Mouse (Mus musculus): ENCODE data around the gene Sfr1. TPM values are rescaled to one million over a fixed set of nuclear protein-coding genes. Genes with fewer than 3 reads are reported as not detected.

Gene Sfr1
- polyA plus RNA-seq, 1 experiment from 2014 or later = 293 TPM

DNA sequence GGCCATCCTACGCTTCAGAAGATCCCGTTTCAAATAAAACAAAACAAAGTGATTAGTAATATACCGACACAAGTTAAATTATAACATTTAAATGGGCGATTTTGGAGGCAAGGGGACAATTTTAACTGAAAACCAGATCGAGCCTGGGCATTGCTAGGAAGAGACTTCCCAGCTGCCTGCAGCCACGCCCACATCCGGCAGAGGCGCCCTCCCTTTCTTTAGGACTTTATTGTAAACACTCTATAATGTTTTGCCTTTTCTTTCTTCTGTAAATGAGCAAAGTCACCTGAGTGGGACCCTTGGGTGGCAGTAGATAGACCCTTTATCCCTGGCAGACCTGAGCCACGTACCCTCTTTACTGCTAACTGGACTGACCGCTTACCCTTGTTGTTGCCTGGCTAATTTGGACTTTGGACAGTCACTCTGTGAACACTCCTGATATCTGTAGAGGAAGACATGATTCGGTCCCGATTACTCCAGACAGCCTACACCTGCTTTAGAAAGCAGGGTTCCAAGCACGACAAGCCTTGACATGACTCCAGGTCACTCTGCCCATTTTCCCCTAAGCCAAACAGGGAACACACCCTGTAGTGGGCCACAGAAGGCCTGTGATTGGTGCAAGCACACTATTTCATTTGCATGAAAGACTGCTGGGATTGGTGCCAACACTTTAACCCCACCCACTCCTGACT is 26.3 kb upstream of the Sfr1 start:
- no peak overlapping the region for H3K9ac ChIP-seq (ENCODE audit: low read length)
- peak overlapping the region; percentile 16; the same call in 1 of the 2 replicates for H3K4me2 ChIP-seq (ENCODE audit: low read depth, low read length)
- 55% methylated on average over 13 of the region's 13 CpGs for WGBS
- peak overlapping the region; percentile 60; the same call in 1 of the 2 replicates for H3K27ac ChIP-seq (ENCODE audit: low read length)
- H3K4me3 ChIP-seq (replicated peaks; ENCODE audit: low read length) = no peak overlapping the region
- H3K27me3 ChIP-seq (ENCODE audit: control insufficient read depth, insufficient read depth, low read length) = no peaks in the 10 kb centered on the region
- H3K36me3 ChIP-seq (ENCODE audit: control insufficient read depth, insufficient read depth, low read length) = no peaks in the 10 kb centered on the region
- no peaks in the 10 kb centered on the region for H3K9me3 ChIP-seq (replicated peaks; ENCODE audit: control insufficient read depth, low read length)
- H3K4me1 ChIP-seq (ENCODE audit: control insufficient read depth, insufficient read depth, low read length) = peaks cover 14% of the 10 kb centered on the region
- ATAC-seq (ENCODE audit: insufficient read depth, low FRiP score) = peak; percentile 60; the same call in 1 of the 2 replicates

DNA sequence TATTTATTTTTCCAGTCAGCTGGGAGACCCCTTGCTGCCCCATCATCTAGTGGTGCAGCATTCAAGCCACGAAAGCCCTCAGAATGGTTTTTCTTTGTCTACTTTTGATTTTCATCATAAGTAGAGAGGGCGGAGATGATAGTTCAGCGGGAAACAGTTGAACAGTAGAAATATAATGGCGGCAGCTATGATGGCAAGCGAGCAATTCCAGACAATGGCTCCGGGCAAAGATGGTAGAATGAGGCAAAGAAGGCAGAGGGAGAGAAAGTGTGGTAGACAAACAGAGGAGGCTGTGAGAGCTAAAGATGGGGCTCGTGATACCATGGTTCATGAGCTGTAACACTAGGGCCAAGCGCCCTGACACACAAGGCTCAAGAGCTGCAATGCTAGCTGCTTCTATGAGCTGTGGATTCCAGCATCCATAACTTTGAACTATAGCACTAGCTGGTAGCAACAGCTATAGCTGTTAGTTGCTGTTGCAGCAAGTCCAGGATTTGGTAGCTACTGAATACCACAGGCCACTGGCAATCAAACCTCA is 25.6 kb upstream of the Sfr1 start:
- H3K4me1 ChIP-seq (ENCODE audit: control insufficient read depth, insufficient read depth, low read length) = peaks cover 11% of the 10 kb centered on the region
- 88% methylated on average over 8 of the region's 8 CpGs for WGBS
- H3K27me3 ChIP-seq (ENCODE audit: control insufficient read depth, insufficient read depth, low read length) = no peaks in the 10 kb centered on the region
- no peak for ATAC-seq (ENCODE audit: insufficient read depth, low FRiP score)
- no peak overlapping the region for H3K4me2 ChIP-seq (ENCODE audit: low read depth, low read length)
- no peak overlapping the region; the same call in 1 of the 2 replicates for H3K27ac ChIP-seq (ENCODE audit: low read length)
- H3K36me3 ChIP-seq (ENCODE audit: control insufficient read depth, insufficient read depth, low read length) = no peaks in the 10 kb centered on the region
- no peak overlapping the region for H3K9ac ChIP-seq (ENCODE audit: low read length)
- no peaks in the 10 kb centered on the region for H3K9me3 ChIP-seq (replicated peaks; ENCODE audit: control insufficient read depth, low read length)
- no peak overlapping the region for H3K4me3 ChIP-seq (replicated peaks; ENCODE audit: low read length)

DNA sequence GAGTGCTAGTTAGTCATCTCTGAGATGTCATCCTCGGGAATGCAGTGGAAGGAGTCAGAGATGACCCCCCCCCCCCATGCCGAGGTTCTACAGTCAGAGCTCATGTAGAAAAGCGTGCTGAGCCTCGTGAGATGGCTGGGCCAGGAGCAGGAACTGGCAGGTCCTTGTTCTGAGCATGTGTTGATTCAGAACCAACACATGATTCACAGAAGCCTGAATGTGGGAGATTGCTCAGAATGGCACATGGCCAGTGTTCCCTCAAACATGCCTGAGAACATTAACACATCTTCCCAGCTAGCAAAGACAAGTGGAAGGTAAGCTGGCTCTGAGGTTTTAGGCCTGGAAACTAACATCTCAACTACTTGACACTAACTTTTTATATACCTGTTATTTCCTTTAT is 21.1 kb upstream of the Sfr1 start:
- no peak overlapping the region for H3K27ac ChIP-seq (ENCODE audit: low read length)
- H3K36me3 ChIP-seq (ENCODE audit: control insufficient read depth, insufficient read depth, low read length) = no peaks in the 10 kb centered on the region
- H3K9ac ChIP-seq (ENCODE audit: low read length) = no peak overlapping the region
- H3K27me3 ChIP-seq (ENCODE audit: control insufficient read depth, insufficient read depth, low read length) = no peaks in the 10 kb centered on the region
- H3K4me2 ChIP-seq (ENCODE audit: low read depth, low read length) = no peak overlapping the region
- H3K4me3 ChIP-seq (replicated peaks; ENCODE audit: low read length) = no peak overlapping the region
- H3K4me1 ChIP-seq (ENCODE audit: control insufficient read depth, insufficient read depth, low read length) = no peaks in the 10 kb centered on the region
- no peaks in the 10 kb centered on the region for H3K9me3 ChIP-seq (replicated peaks; ENCODE audit: control insufficient read depth, low read length)
- WGBS = 77% methylated on average over 4 of the region's 4 CpGs
- no peak for ATAC-seq (ENCODE audit: insufficient read depth, low FRiP score)

DNA sequence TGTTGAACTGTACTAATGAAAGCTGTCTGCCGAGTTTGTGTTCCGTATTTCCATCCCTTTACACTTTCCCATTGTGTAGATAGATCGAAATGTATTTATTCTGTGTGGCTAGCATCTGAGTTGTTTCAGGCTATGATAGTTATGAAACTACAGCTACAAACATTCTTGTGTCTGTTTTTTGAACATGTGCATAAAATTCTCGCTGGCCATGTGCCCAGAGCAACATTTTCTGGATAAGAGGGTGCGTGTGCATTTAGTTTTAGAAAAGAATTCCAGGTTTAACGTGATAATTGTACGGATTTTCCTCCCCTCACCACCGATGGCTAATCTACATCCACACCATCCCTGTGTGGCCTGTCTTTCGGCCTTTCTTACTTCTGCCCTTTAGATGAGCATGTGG is 18.0 kb upstream of the Sfr1 start:
- Histone ChIP-seq H3K4me3 (replicated peaks; ENCODE audit: low read length) (no peak overlapping the region), H3K9me3 (replicated peaks; ENCODE audit: control insufficient read depth, low read length) (peaks cover 3% of the 10 kb centered on the region; the same call in 1 of the 2 replicates), H3K27me3 (ENCODE audit: control insufficient read depth, insufficient read depth, low read length) (no peaks in the 10 kb centered on the region), H3K36me3 (ENCODE audit: control insufficient read depth, insufficient read depth, low read length) (no peaks in the 10 kb centered on the region), H3K4me2 (ENCODE audit: low read depth, low read length) (no peak overlapping the region), H3K27ac (ENCODE audit: low read length) (no peak overlapping the region), H3K4me1 (ENCODE audit: control insufficient read depth, insufficient read depth, low read length) (no peaks in the 10 kb centered on the region), H3K9ac (ENCODE audit: low read length) (no peak overlapping the region)
- ATAC-seq (ENCODE audit: insufficient read depth, low FRiP score) = no peak
- 60% methylated on average over 9 of the region's 9 CpGs for WGBS

DNA sequence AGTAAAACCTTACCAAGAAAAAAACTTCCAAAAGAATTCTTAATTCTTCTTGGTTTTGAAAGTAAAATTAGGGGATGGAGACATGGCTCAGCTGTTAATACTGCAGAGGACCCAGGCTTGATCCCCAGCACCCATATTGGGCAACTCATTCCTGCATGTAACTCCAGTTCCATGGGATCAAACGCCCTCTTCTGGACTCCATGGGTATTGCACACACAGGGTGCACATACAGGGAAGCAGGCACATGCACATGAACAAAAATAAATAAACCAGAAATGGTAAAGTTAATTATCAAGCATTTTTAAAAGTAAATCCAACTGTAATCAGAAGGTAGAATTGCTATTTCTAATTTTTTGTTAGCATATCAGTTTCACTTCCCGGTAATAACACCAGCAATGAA is 15.3 kb upstream of the Sfr1 start:
- no peak for ATAC-seq (ENCODE audit: insufficient read depth, low FRiP score)
- no peaks in the 10 kb centered on the region for H3K27me3 ChIP-seq (ENCODE audit: control insufficient read depth, insufficient read depth, low read length)
- H3K36me3 ChIP-seq (ENCODE audit: control insufficient read depth, insufficient read depth, low read length) = no peaks in the 10 kb centered on the region
- no peak overlapping the region for H3K4me3 ChIP-seq (replicated peaks; ENCODE audit: low read length)
- no peak overlapping the region for H3K27ac ChIP-seq (ENCODE audit: low read length)
- peaks cover 3% of the 10 kb centered on the region; the same call in 1 of the 2 replicates for H3K9me3 ChIP-seq (replicated peaks; ENCODE audit: control insufficient read depth, low read length)
- no peak overlapping the region for H3K9ac ChIP-seq (ENCODE audit: low read length)
- no peak overlapping the region for H3K4me2 ChIP-seq (ENCODE audit: low read depth, low read length)
- 69% methylated on average over 2 of the region's 2 CpGs for WGBS
- H3K4me1 ChIP-seq (ENCODE audit: control insufficient read depth, insufficient read depth, low read length) = no peaks in the 10 kb centered on the region

DNA sequence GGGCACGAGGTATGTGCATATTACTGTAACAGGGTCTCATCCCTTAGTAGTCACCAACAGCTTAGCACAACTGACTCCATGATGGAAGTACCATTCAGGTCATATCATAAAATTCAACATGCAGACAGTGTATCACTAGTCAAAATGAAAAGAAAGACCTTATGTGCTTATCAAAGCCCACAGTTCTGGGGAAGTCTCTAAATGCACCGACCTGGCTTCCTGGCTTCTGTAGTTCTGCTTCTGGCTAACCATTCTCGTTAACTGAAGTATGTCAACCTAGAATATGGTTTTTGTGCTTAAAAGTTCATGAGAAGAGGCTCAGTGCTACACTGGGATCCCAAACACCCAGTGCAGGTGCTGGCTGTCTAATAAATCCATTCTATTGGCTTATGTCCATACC is 12.3 kb upstream of the Sfr1 start:
- H3K4me1 ChIP-seq (ENCODE audit: control insufficient read depth, insufficient read depth, low read length) = no peaks in the 10 kb centered on the region
- H3K27me3 ChIP-seq (ENCODE audit: control insufficient read depth, insufficient read depth, low read length) = no peaks in the 10 kb centered on the region
- no peaks in the 10 kb centered on the region for H3K36me3 ChIP-seq (ENCODE audit: control insufficient read depth, insufficient read depth, low read length)
- no peak overlapping the region for H3K4me2 ChIP-seq (ENCODE audit: low read depth, low read length)
- H3K9me3 ChIP-seq (replicated peaks; ENCODE audit: control insufficient read depth, low read length) = peaks cover 3% of the 10 kb centered on the region; the same call in 1 of the 2 replicates
- no peak for ATAC-seq (ENCODE audit: insufficient read depth, low FRiP score)
- H3K9ac ChIP-seq (ENCODE audit: low read length) = no peak overlapping the region
- no peak overlapping the region for H3K27ac ChIP-seq (ENCODE audit: low read length)
- 82% methylated on average over 3 of the region's 3 CpGs for WGBS
- no peak overlapping the region for H3K4me3 ChIP-seq (replicated peaks; ENCODE audit: low read length)

DNA sequence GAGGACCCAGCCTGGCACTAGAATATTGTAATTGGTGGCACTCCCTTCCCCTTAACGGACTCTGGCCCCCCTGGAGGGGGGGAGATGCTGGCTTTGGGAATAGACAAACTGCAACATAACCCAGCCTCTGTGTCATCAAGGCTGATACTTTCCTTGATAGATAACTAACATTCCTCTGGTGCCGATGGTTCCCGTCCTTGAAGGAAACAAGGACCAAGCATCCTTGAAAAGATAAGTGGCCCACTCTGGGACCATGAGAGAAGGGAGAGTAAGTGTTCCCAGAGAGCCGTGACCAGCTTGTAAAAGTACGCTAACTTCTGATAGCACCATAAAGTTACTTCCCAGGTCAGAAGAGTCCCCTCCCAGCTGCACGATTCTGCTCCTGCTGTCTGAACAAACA is 9.0 kb upstream of the Sfr1 start:
- Histone ChIP-seq H3K4me3 (replicated peaks; ENCODE audit: low read length) (no peak overlapping the region), H3K9me3 (replicated peaks; ENCODE audit: control insufficient read depth, low read length) (no peaks in the 10 kb centered on the region), H3K4me1 (ENCODE audit: control insufficient read depth, insufficient read depth, low read length) (no peaks in the 10 kb centered on the region; the same call in 1 of the 2 replicates), H3K36me3 (ENCODE audit: control insufficient read depth, insufficient read depth, low read length) (no peaks in the 10 kb centered on the region), H3K4me2 (ENCODE audit: low read depth, low read length) (no peak overlapping the region), H3K27me3 (ENCODE audit: control insufficient read depth, insufficient read depth, low read length) (no peaks in the 10 kb centered on the region), H3K27ac (ENCODE audit: low read length) (no peak overlapping the region), H3K9ac (ENCODE audit: low read length) (no peak overlapping the region)
- no peak for ATAC-seq (ENCODE audit: insufficient read depth, low FRiP score)
- WGBS = 38% methylated on average over 6 of the region's 6 CpGs

DNA sequence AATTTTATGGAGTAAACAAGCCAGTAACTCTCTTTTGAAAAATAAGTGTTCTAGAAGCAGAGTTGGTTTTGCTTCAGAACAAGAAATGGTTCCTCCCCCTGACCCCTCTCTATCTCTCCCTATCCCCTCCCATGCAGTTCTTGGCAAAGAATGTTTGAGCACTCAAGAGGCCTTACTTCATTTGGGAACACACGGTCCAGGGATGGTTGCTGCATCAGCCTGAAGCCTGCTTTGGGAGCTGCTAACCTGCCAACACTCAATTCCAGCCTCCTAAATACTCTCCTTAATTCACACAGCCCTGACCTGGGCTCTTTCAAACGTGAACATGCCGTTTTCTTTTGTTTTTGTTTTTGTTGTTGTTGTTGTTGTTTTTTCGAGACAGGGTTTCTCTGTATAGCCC is 6.6 kb upstream of the Sfr1 start:
- Histone ChIP-seq H3K27me3 (ENCODE audit: control insufficient read depth, insufficient read depth, low read length) (no peaks in the 10 kb centered on the region), H3K4me1 (ENCODE audit: control insufficient read depth, insufficient read depth, low read length) (peaks cover 3% of the 10 kb centered on the region; the same call in 1 of the 2 replicates), H3K36me3 (ENCODE audit: control insufficient read depth, insufficient read depth, low read length) (no peaks in the 10 kb centered on the region), H3K4me3 (replicated peaks; ENCODE audit: low read length) (no peak overlapping the region), H3K27ac (ENCODE audit: low read length) (no peak overlapping the region), H3K9me3 (replicated peaks; ENCODE audit: control insufficient read depth, low read length) (no peaks in the 10 kb centered on the region), H3K4me2 (ENCODE audit: low read depth, low read length) (no peak overlapping the region), H3K9ac (ENCODE audit: low read length) (no peak overlapping the region)
- no peak for ATAC-seq (ENCODE audit: insufficient read depth, low FRiP score)
- 71% methylated on average over 4 of the region's 4 CpGs for WGBS

DNA sequence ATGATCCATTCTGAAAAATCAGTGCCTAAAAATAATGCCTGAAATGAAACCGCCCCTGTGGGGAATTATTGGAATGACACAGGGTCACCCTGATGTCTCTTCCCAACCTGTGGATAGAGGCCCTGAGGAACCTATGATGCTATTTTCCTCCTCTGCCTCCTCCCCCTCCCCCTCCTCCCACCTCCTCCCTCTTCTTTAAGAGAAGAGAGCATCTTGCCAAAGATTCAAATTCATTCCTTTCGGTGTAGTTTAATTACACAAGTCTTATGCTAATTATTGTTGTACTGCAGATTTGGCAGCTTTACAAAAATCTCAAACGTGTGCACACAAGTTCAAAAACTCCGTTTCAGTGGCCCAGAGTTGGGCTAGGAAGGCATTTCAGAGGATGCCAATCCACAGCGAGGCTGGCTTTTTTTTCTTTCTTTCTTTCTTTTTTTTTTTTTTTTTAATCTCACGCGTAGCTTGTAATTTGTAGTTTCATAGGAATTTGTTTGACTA is 5.8 kb upstream of the Sfr1 start:
- no peak overlapping the region for H3K4me3 ChIP-seq (replicated peaks; ENCODE audit: low read length)
- no peak overlapping the region for H3K27ac ChIP-seq (ENCODE audit: low read length)
- H3K4me1 ChIP-seq (ENCODE audit: control insufficient read depth, insufficient read depth, low read length) = peaks cover 4% of the 10 kb centered on the region; the same call in 1 of the 2 replicates
- H3K27me3 ChIP-seq (ENCODE audit: control insufficient read depth, insufficient read depth, low read length) = no peaks in the 10 kb centered on the region
- H3K9me3 ChIP-seq (replicated peaks; ENCODE audit: control insufficient read depth, low read length) = no peaks in the 10 kb centered on the region
- H3K36me3 ChIP-seq (ENCODE audit: control insufficient read depth, insufficient read depth, low read length) = no peaks in the 10 kb centered on the region
- WGBS = 62% methylated on average over 7 of the region's 7 CpGs
- no peak for ATAC-seq (ENCODE audit: insufficient read depth, low FRiP score)
- no peak overlapping the region for H3K4me2 ChIP-seq (ENCODE audit: low read depth, low read length)
- H3K9ac ChIP-seq (ENCODE audit: low read length) = no peak overlapping the region

Measured in stomach, embryonic 16.5 days (tissue).